In genomic region chr15:97307935-97308334, GRCm38 (mm10) we compare ENCODE assay signal across 24 mouse cellular contexts.
"Had no signal": no experiment of that assay in that cellular context is flagged by ENCODE, and none has a peak within 500 bp of the region (broad histone marks: within the 10 kb centered on the region; RNA-seq: fewer than 3 reads in every experiment).

No protein-coding gene starts in this region.

- H3K9ac ChIP-seq: limb, embryonic 13.5 days; liver, embryonic 12.5 days; liver, embryonic 15.5 days; lung, embryonic 15.5 days; neural tube, embryonic 12.5 days; neural tube, embryonic 15.5 days had no signal

- H3K36me3 ChIP-seq: limb, embryonic 10.5 days; limb, embryonic 13.5 days; liver, embryonic 12.5 days; liver, embryonic 15.5 days; lung, embryonic 15.5 days; neural tube, embryonic 12.5 days; neural tube, embryonic 15.5 days had no signal

- H3K9me3 ChIP-seq: limb, embryonic 10.5 days; limb, embryonic 13.5 days; liver, embryonic 12.5 days; liver, embryonic 15.5 days; lung, embryonic 15.5 days; neural tube, embryonic 12.5 days; neural tube, embryonic 15.5 days had no signal

- H3K27ac ChIP-seq: kidney, postnatal 0 days; layer of hippocampus, adult 2 months; limb, embryonic 10.5 days; limb, embryonic 13.5 days; liver, embryonic 12.5 days; liver, embryonic 15.5 days; lung, embryonic 15.5 days; neural tube, embryonic 12.5 days; neural tube, embryonic 15.5 days; stomach, postnatal 0 days had no signal

- H3K27me3 ChIP-seq: limb, embryonic 13.5 days; liver, embryonic 12.5 days; liver, embryonic 15.5 days; lung, embryonic 15.5 days; neural tube, embryonic 12.5 days; neural tube, embryonic 15.5 days had no signal

- H3K4me3 ChIP-seq: layer of hippocampus, adult 2 months; limb, embryonic 10.5 days; limb, embryonic 13.5 days; liver, embryonic 12.5 days; liver, embryonic 15.5 days; lung, embryonic 15.5 days; megakaryocyte, embryonic 14.5 days; neural tube, embryonic 12.5 days; neural tube, embryonic 15.5 days had no signal

- DNase-seq: kidney, adult 2 months; kidney, postnatal 25 days; layer of hippocampus, adult 9-11 months; liver; lung, adult 18-20 months; lung, postnatal 10 days; lung, postnatal 36 days; right cerebral cortex, adult 18-20 months; right cerebral cortex, postnatal 14 days; right cerebral cortex, postnatal 4 days; thymus, adult 2 months; thymus, postnatal 14 days; thymus, postnatal 4 days had no signal

- H3K4me1 ChIP-seq: limb, embryonic 10.5 days; limb, embryonic 13.5 days; liver, embryonic 12.5 days; liver, embryonic 15.5 days; lung, embryonic 15.5 days; megakaryocyte, embryonic 14.5 days; neural tube, embryonic 12.5 days; neural tube, embryonic 15.5 days had no signal

- H3K4me2 ChIP-seq: limb, embryonic 13.5 days; liver, embryonic 12.5 days; liver, embryonic 15.5 days; lung, embryonic 15.5 days; neural tube, embryonic 12.5 days; neural tube, embryonic 15.5 days had no signal

- ATAC-seq: liver, embryonic 12.5 days had no signal
